Mouse (Mus musculus) liver, adult 2 months (tissue): ENCODE measurements around the gene Syngr1. TPM values are rescaled to one million over a fixed set of nuclear protein-coding genes. Genes with fewer than 3 reads are reported as not detected.

Source experiments
- DNase-seq: peaks from one replicate; pipeline ENCODE4 v3.0.0-alpha.2; 2011; ENCODE audit warnings: low read depth, low spot score; ENCODE audit errors: extremely low read depth
- H3K27ac ChIP-seq: fragments of 200-500 bp; replicated peaks from 2 replicates; pipeline ENCODE4 v1.5.1; 2012; ENCODE audit warnings: low read depth, mild to moderate bottlenecking, control low read depth, inconsistent platforms, low read length; ENCODE audit not compliant: insufficient read depth
- H3K27me3 ChIP-seq: fragments of 200-500 bp; 2 replicates; pipeline ENCODE4 v1.6.1; 2012; ENCODE audit warnings: mild to moderate bottlenecking, moderate library complexity, low read length, inconsistent platforms; ENCODE audit not compliant: control insufficient read depth, insufficient read depth
- H3K36me3 ChIP-seq: fragments of 200-500 bp; 2 replicates; pipeline ENCODE4 v1.6.1; 2012; ENCODE audit warnings: low read length, inconsistent platforms; ENCODE audit not compliant: control insufficient read depth, insufficient read depth
- H3K4me1 ChIP-seq: fragments of 200-500 bp; 2 replicates; pipeline ENCODE4 v1.6.1; 2011; ENCODE audit warnings: low read length; ENCODE audit not compliant: control insufficient read depth, insufficient read depth
- H3K4me3 ChIP-seq: fragments of 200-500 bp; 2 replicates; pipeline ENCODE4 v1.5.1; 2011; ENCODE audit warnings: low read depth, mild to moderate bottlenecking, control low read depth, low read length, moderate library complexity; ENCODE audit not compliant: insufficient read depth
- H3K79me2 ChIP-seq: fragments of 200-500 bp; 2 replicates; pipeline ENCODE4 v1.6.1; 2012; ENCODE audit warnings: inconsistent platforms, mild to moderate bottlenecking, low read length, moderate library complexity; ENCODE audit not compliant: control insufficient read depth, insufficient read depth
- H3K9ac ChIP-seq: fragments of 200-500 bp; 2 replicates; pipeline ENCODE4 v1.6.1; 2012; ENCODE audit warnings: low read depth, mild to moderate bottlenecking, control low read depth, inconsistent platforms, low read length
- CTCF ChIP-seq: fragments of 200-500 bp; IDR thresholded peaks from 2 replicates; pipeline ENCODE4 v1.5.1; 2011; ENCODE audit warnings: low read depth, low read length, control low read depth
- POLR2A ChIP-seq: fragments of 200-500 bp; IDR thresholded peaks from 2 replicates; pipeline ENCODE4 v1.6.1; 2011; ENCODE audit warnings: low read length, control low read depth; ENCODE audit not compliant: insufficient read depth; ENCODE audit errors: extremely low read depth
- WGBS: fragments of 180-500 bp; shearing (Covaris S2); methylation state at CpG from one replicate; pipeline ENCODE4 v1.1.7; 2018; 5-methylcytosine and 5-hydroxymethylcytosine counted together
- polyA plus RNA-seq: library from polyadenylated mRNA; depleted of rRNA; stranded (reverse); fragments of >200 nt; gene quantifications from 2 replicates; pipeline ENCODE4 v1.2.3, GENCODE M21; 2012; rRNA removed
- total RNA-seq: library from RNA; depleted of rRNA; stranded (reverse); fragments of >200 nt; gene quantifications from 2 replicates; pipeline ENCODE4 v1.2.3, GENCODE M21; 2014; rRNA removed

Syngr1 gene
- total and polyA plus RNA-seq, 2 experiments: 0.28 to 1.6 TPM

DNA sequence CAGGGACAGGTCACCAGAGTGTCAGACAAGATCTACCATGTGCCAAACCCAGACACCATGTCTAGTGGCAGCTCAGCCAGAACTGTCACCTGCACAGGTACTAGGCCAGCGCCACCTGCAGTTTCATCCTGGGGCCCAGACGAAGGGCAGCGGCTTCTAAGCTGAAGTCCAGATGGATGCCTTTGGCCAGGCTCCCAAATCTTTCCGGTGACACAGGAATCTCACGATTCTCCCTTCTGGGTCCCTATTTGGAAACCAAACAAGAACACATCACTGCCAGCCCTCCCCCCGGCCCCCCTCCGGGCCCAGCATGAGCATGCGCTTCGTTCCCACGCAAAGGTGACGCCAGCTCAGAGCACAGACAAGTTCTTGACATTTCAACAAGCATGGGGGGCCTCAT lies 72.1 kb downstream of the Syngr1 start:
- H3K27ac ChIP-seq: no peak overlapping the region

DNA sequence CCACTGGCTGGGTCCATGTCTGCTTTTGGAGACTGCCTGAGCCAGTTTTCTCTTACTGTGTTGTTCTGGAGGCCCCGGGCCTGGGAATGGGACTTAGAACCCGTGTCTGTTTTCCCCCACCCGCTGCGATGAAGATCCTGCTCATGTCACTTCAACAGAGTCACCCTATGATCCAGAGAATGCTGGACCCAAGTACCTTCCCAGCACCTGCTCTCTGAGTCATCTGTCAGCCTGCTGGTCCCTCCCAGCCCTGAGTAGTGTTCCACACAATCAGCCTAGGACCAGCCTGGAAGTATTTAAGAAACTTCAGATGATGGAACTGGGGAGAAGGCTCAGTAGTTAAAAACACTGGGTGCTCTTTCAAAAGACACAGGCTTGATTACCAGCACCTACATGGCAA lies 72.6 kb downstream of the Syngr1 start:
- Histone ChIP-seq H3K4me1 (0 out of 2 replicates have a peak, but pooled peaks cover 3% of the 10 kb centered on the region), H3K36me3 (no peaks in the 10 kb centered on the region; the same call in 1 of the 2 replicates), H3K27ac (no peak overlapping the region), H3K4me3 (no peak overlapping the region), H3K9ac (no peak overlapping the region), H3K27me3 (no peaks in the 10 kb centered on the region), H3K79me2 (no peaks in the 10 kb centered on the region)
- 88% methylated on average over 4 of the region's 4 CpGs for WGBS
- TF ChIP-seq CTCF: no peak
- TF ChIP-seq POLR2A: no peak
- no peak for DNase-seq

More for the DNA sequence above, 72.1 kb downstream of the Syngr1 start:
- H3K36me3 ChIP-seq: no peaks in the 10 kb centered on the region; the same call in 1 of the 2 replicates
- no peak overlapping the region for H3K9ac ChIP-seq
- no peak for DNase-seq
- WGBS: 89% methylated on average over 11 of the region's 11 CpGs
- no peaks in the 10 kb centered on the region for H3K27me3 ChIP-seq
- H3K4me1 ChIP-seq: 0 out of 2 replicates have a peak, but pooled peaks cover 3% of the 10 kb centered on the region
- no peak overlapping the region for H3K4me3 ChIP-seq
- H3K79me2 ChIP-seq: no peaks in the 10 kb centered on the region
- TF ChIP-seq CTCF: no peak
- no peak for TF ChIP-seq POLR2A

DNA sequence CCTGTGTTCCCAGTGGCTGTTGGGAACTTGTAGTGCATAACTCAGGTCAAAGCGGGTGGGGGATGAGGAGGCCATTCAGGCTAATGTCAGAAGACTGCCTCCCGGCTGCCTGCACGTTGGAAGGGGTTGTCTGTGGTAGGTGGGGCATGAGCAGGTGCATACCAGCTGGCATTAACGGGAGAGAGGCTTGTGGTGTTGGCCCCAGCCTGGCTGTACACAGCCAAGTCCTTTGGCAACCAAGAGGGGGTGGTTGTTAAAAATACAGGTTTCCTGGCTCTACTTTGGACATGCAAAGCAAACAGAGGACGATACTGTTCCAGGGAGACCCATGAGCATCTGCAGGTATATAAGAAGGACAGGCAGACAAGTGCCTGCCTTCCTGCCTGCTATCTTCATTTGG lies 74.3 kb downstream of the Syngr1 start:
- H3K27me3 ChIP-seq: no peaks in the 10 kb centered on the region
- H3K4me1 ChIP-seq: no peaks in the 10 kb centered on the region
- DNase-seq: no peak
- no peak for TF ChIP-seq POLR2A
- 33% methylated on average over 5 of the region's 5 CpGs for WGBS
- no peak overlapping the region for H3K27ac ChIP-seq
- H3K79me2 ChIP-seq: no peaks in the 10 kb centered on the region
- H3K4me3 ChIP-seq: no peak overlapping the region
- no peak overlapping the region for H3K9ac ChIP-seq
- H3K36me3 ChIP-seq: no peaks in the 10 kb centered on the region; the same call in 1 of the 2 replicates

Other genes with a start within 250 kb of the Syngr1 start
- 2.6 and 3.6 TPM in 2 replicates for gene Apobec3, start 199.7 kb upstream of the Syngr1 start, total RNA-seq
- 1.5 and 2.4 TPM in 2 replicates for gene Apobec3, start 199.7 kb upstream of the Syngr1 start, polyA plus RNA-seq
- 4.0 and 4.4 TPM in 2 replicates for gene Cbx7, start 120.2 kb upstream of the Syngr1 start, total RNA-seq
- 7.5 and 10.1 TPM in 2 replicates for gene Cbx7, start 120.2 kb upstream of the Syngr1 start, polyA plus RNA-seq
- gene Pdgfb, start 76.4 kb upstream of the Syngr1 start, total RNA-seq: 0.65 and 1.6 TPM in 2 replicates
- 1.0 and 1.2 TPM in 2 replicates for gene Pdgfb, start 76.4 kb upstream of the Syngr1 start, polyA plus RNA-seq
- gene Rpl3, start 534 bp downstream of the Syngr1 start, total RNA-seq: 399 and 467 TPM in 2 replicates
- gene Rpl3, start 534 bp downstream of the Syngr1 start, polyA plus RNA-seq: 304 and 375 TPM in 2 replicates
- 4.1 and 4.3 TPM in 2 replicates for gene Tab1, start 41.8 kb downstream of the Syngr1 start, total RNA-seq
- 5.0 and 5.1 TPM in 2 replicates for gene Tab1, start 41.8 kb downstream of the Syngr1 start, polyA plus RNA-seq
- 0.09 and 0.13 TPM in 2 replicates for gene Mgat3, start 82.4 kb downstream of the Syngr1 start, total RNA-seq
- 0.14 and 0.16 TPM in 2 replicates for gene Mgat3, start 82.4 kb downstream of the Syngr1 start, polyA plus RNA-seq
- gene Mief1, start 142.7 kb downstream of the Syngr1 start, total RNA-seq: 13.4 and 16.0 TPM in 2 replicates
- gene Mief1, start 142.7 kb downstream of the Syngr1 start, polyA plus RNA-seq: 12.8 and 17.1 TPM in 2 replicates
- gene AC140267.1, start 144.5 kb downstream of the Syngr1 start, total RNA-seq: not detected in 2 replicates
- gene AC140267.1, start 144.5 kb downstream of the Syngr1 start, polyA plus RNA-seq: not detected in 2 replicates
- gene Atf4, start 163.8 kb downstream of the Syngr1 start, total RNA-seq: 50.0 and 55.1 TPM in 2 replicates
- gene Atf4, start 163.8 kb downstream of the Syngr1 start, polyA plus RNA-seq: 88.8 and 130 TPM in 2 replicates
- 8.3 and 12.3 TPM in 2 replicates for gene Rps19bp1, start 173.0 kb downstream of the Syngr1 start, total RNA-seq
- gene Rps19bp1, start 173.0 kb downstream of the Syngr1 start, polyA plus RNA-seq: 17.0 and 19.1 TPM in 2 replicates
- under 0.01 and 0.13 TPM in 2 replicates for gene Cacna1i, start 195.9 kb downstream of the Syngr1 start, total RNA-seq
- gene Cacna1i, start 195.9 kb downstream of the Syngr1 start, polyA plus RNA-seq: 0.02 and 0.09 TPM in 2 replicates